Mouse (Mus musculus) megakaryocyte, embryonic 14.5 days (primary cell): ENCODE measurements around the gene Atp5d.

Experiments used
- FLI1 ChIP-seq: IDR thresholded peaks from 2 replicates; pipeline ENCODE4 v1.6.1; 2012; ENCODE audit warnings: low read length, inconsistent platforms, mixed read lengths
- GATA1 ChIP-seq: IDR thresholded peaks from 3 replicates; pipeline ENCODE4 v1.6.1; 2012; ENCODE audit warnings: mixed read lengths, low read length, inconsistent platforms, borderline replicate concordance

DNA sequence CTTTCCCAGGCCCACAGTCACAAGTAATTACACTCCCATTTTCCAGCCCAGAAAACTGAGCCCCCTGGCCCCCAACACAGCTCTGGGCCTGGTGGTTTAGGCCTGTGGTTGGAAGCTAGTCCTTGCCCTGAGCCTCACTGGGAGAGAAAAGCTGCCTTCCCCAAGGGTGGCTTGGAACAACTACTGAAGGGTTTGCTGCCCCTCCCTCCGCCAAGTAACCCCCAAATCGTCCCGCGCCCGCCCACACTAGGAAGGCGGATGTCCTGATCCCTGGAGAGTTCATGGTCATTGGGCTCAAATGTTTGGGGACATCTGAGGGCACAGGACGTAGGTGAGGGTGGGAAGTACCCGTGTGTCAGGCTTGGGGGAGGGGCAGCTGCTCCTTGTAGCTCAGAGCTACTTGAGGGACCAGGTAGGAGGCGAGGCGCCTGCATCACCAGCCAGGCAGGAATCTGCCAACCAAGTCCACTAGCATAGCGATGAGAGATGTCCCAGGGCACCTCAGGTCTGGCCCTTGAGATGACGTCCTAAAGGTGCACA lies 20.7 kb downstream of the Atp5d start:
- TF ChIP-seq GATA1 = no peak
- no peak for TF ChIP-seq FLI1
